25 mouse cellular contexts compared by ENCODE assay signal in the genomic region with DNA sequence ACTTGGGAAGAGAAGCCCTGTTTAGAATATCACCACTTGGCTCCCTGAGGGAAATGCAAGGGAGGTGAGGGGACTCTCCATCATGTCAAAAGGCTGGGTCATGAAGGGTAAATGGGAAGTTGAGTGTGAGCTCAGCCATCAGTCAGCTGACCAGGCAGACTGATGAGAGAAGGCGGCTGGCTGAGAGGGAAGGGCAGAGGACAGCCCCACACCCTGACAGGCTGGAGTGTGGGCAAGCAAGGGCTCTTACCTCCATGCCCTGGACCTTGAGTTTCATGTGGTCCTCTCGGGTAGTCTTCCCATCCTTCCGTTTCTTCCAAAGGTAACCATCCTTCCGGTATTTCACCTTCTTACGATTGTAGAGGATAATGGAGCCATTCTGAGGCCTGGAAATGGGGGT. TPM values are rescaled to one million over a fixed set of nuclear protein-coding genes. Genes with fewer than 3 reads are reported as not detected.
DNase-seq lines count a peak whose midpoint lies in the region; ATAC-seq and TF ChIP-seq lines count a peak whose summit lies in the region.
"Had no signal": no experiment of that assay in that cellular context is flagged by ENCODE, and none has a peak within 500 bp of the region (broad histone marks: within the 10 kb centered on the region; RNA-seq: fewer than 3 reads in every experiment).

No protein-coding gene starts in this region.

- no peak for TF ChIP-seq CTCF in layer of hippocampus, adult 2 months (conservative IDR thresholded peaks at IDR 0.05)
- no peak for TF ChIP-seq CTCF in midbrain, postnatal 0 days (IDR thresholded peaks at IDR 0.05)
- no peak for TF ChIP-seq CTCF in small intestine, adult 2 months (IDR thresholded peaks at IDR 0.05; ENCODE audit: extremely low read depth, insufficient read length, insufficient replicate concordance, low read depth, low read length)

- peaks cover 57% of the 10 kb centered on the region for H3K36me3 ChIP-seq in midbrain, embryonic 10.5 days
- peaks cover 37% of the 10 kb centered on the region for H3K36me3 ChIP-seq in midbrain, postnatal 0 days (ENCODE audit: insufficient read depth, low read length)
- H3K36me3 ChIP-seq in small intestine, adult 2 months (ENCODE audit: control insufficient read depth, insufficient read depth, low read length): peaks cover 59% of the 10 kb centered on the region

- 93% methylated on average over 5 of the region's 5 CpGs for WGBS in midbrain, embryonic 10.5 days
- 94% methylated on average over 5 of the region's 5 CpGs for WGBS in midbrain, postnatal 0 days
- WGBS in small intestine, adult 2 months: 85% methylated on average over 5 of the region's 5 CpGs

- peak; percentile 96 for DNase-seq in heart, adult 11 months
- no peak for DNase-seq in heart, postnatal 10 days
- DNase-seq in layer of hippocampus, adult 2 months (ENCODE audit: low spot score in 2 of 2): no peak
- DNase-seq in layer of hippocampus, adult 9-10 months (ENCODE audit: low spot score): no peak
- DNase-seq in midbrain, embryonic 10.5 days (ENCODE audit: low spot score): no peak
- no peak for DNase-seq in midbrain, postnatal 0 days (ENCODE audit: low spot score)
- DNase-seq in frontal cortex, postnatal 10 days (ENCODE audit: low spot score in 2 of 2): no peak
- DNase-seq: adrenal gland, adult 8-10 months; adrenal gland, postnatal 25 days; cerebellum, adult 18-20 months; cerebellum, adult 9-10 months; cerebellum, postnatal 14 days; forebrain, postnatal 0 days; gastrocnemius, postnatal 25 days; heart, postnatal 14 days; heart, postnatal 4 days had no signal

- peak overlapping the region; percentile 23; the same call in 1 of the 2 replicates for H3K4me3 ChIP-seq in layer of hippocampus, adult 2 months
- no peak overlapping the region for H3K4me3 ChIP-seq in midbrain, embryonic 10.5 days
- H3K4me3 ChIP-seq in midbrain, postnatal 0 days (ENCODE audit: low read depth, low read length): no peak overlapping the region
- H3K4me3 ChIP-seq in small intestine, adult 2 months (ENCODE audit: low read depth, low read length): no peak overlapping the region
- H3K4me3 ChIP-seq: embryonic facial prominence, embryonic 12.5 days; embryonic facial prominence, embryonic 15.5 days; heart, embryonic 12.5 days; heart, embryonic 15.5 days; hindbrain, embryonic 15.5 days had no signal

- peak overlapping the region; percentile 100 for H3K27ac ChIP-seq in layer of hippocampus, adult 2 months
- 0 out of 2 replicates have a peak overlapping the region, but pooled peaks have one; percentile 9 for H3K27ac ChIP-seq in midbrain, embryonic 10.5 days (replicated peaks)
- H3K27ac ChIP-seq in midbrain, postnatal 0 days (ENCODE audit: low read depth, low read length): no peak overlapping the region
- peak overlapping the region; percentile 95 for H3K27ac ChIP-seq in small intestine, adult 2 months (ENCODE audit: insufficient read depth, low read depth, low read length)
- H3K27ac ChIP-seq: embryonic facial prominence, embryonic 12.5 days; embryonic facial prominence, embryonic 15.5 days; heart, embryonic 15.5 days; hindbrain, embryonic 15.5 days had no signal

- H3K9me3 ChIP-seq in midbrain, embryonic 10.5 days (replicated peaks): no peaks in the 10 kb centered on the region
- no peaks in the 10 kb centered on the region for H3K9me3 ChIP-seq in midbrain, postnatal 0 days (ENCODE audit: low read length)
- H3K9me3 ChIP-seq: embryonic facial prominence, embryonic 12.5 days; embryonic facial prominence, embryonic 15.5 days; heart, embryonic 12.5 days; heart, embryonic 15.5 days; hindbrain, embryonic 15.5 days had no signal

- intact Hi-C loops in heart, postnatal 10 days (cut with DNase I): loop anchor here (2.0 kb wide), 1 partner anchor 71 kb away; no protein-coding TSS in a partner anchor

- no peak for ATAC-seq in midbrain, postnatal 0 days (ENCODE audit: low FRiP score)
- ATAC-seq: activated CD4-positive, CD25-positive, alpha-beta regulatory T cell, adult 4 months; forebrain, embryonic 14.5 days; forebrain, postnatal 0 days had no signal

- peaks cover 50% of the 10 kb centered on the region for H3K4me1 ChIP-seq in midbrain, embryonic 10.5 days
- H3K4me1 ChIP-seq in midbrain, postnatal 0 days (ENCODE audit: insufficient read depth, low read length): peaks cover 10% of the 10 kb centered on the region
- H3K4me1 ChIP-seq in small intestine, adult 2 months (ENCODE audit: control insufficient read depth, insufficient read depth, insufficient read length, low read length): peaks cover 31% of the 10 kb centered on the region

- H3K9ac ChIP-seq in midbrain, postnatal 0 days (replicated peaks; ENCODE audit: low read length, poor library complexity, severe bottlenecking): no peak overlapping the region
- H3K9ac ChIP-seq: embryonic facial prominence, embryonic 12.5 days; embryonic facial prominence, embryonic 15.5 days; forebrain, postnatal 0 days; heart, embryonic 12.5 days; heart, embryonic 15.5 days; hindbrain, embryonic 15.5 days had no signal

- no peak for TF ChIP-seq POLR2A in small intestine, adult 2 months (IDR thresholded peaks at IDR 0.05; ENCODE audit: low read depth, low read length)

- H3K27me3 ChIP-seq in midbrain, embryonic 10.5 days (ENCODE audit: low read depth, poor library complexity, severe bottlenecking): no peaks in the 10 kb centered on the region
- H3K27me3 ChIP-seq in midbrain, postnatal 0 days (ENCODE audit: insufficient read depth, low read length): no peaks in the 10 kb centered on the region
- H3K27me3 ChIP-seq in small intestine, adult 2 months (ENCODE audit: control insufficient read depth, insufficient read depth, low read length): no peaks in the 10 kb centered on the region
- H3K27me3 ChIP-seq: embryonic facial prominence, embryonic 12.5 days; embryonic facial prominence, embryonic 15.5 days; heart, embryonic 12.5 days; heart, embryonic 15.5 days; hindbrain, embryonic 15.5 days had no signal

- H3K4me2 ChIP-seq in midbrain, postnatal 0 days (ENCODE audit: low read depth, low read length, poor library complexity, severe bottlenecking): no peak overlapping the region
- H3K4me2 ChIP-seq: embryonic facial prominence, embryonic 12.5 days; embryonic facial prominence, embryonic 15.5 days; heart, embryonic 12.5 days; heart, embryonic 15.5 days; hindbrain, embryonic 15.5 days had no signal

RNA-seq across cellular contexts. Expression of gene Camta2, which starts 4.3 kb away (rescaled TPM):
- 10 to 100 TPM; 31.2 to 32.8 TPM for total RNA-seq in heart, postnatal 10 days (2021)
- 100 to 1,000 TPM; 387 to 403 TPM for total RNA-seq in layer of hippocampus, adult 2 months (2021)
- polyA plus RNA-seq in midbrain, embryonic 10.5 days (2016; fragmentation: Nextera tagmentation; extraction: Ambion mirVana): 9.8 and 12.4 TPM in 2 replicates
- total RNA-seq in midbrain, postnatal 0 days (2014; rRNA removed): 20.3 and 24.0 TPM in 2 replicates
- polyA plus RNA-seq in midbrain, postnatal 0 days (2015; fragmentation: Nextera tagmentation; extraction: Ambion mirVana): 23.6 and 24.5 TPM in 2 replicates
- polyA plus RNA-seq in small intestine, adult 2 months (2012; rRNA removed): 27.7 and 66.7 TPM in 2 replicates

RNA-seq across cellular contexts. Expression of gene Spag7, which starts 14.4 kb away (rescaled TPM):
- 10 to 100 TPM; 86.0 to 88.2 TPM for total RNA-seq in heart, postnatal 10 days (2021)
- 10 to 100 TPM; 50.8 to 54.7 TPM for total RNA-seq in layer of hippocampus, adult 2 months (2021)
- 186 TPM in 2 replicates for polyA plus RNA-seq in midbrain, embryonic 10.5 days (2016; fragmentation: Nextera tagmentation; extraction: Ambion mirVana)
- total RNA-seq in midbrain, postnatal 0 days (2014; rRNA removed): 41.9 and 45.3 TPM in 2 replicates
- 125 and 131 TPM in 2 replicates for polyA plus RNA-seq in midbrain, postnatal 0 days (2015; fragmentation: Nextera tagmentation; extraction: Ambion mirVana)
- 21.0 and 36.6 TPM in 2 replicates for polyA plus RNA-seq in small intestine, adult 2 months (2012; rRNA removed)

RNA-seq across cellular contexts. Expression of gene Inca1, which starts 16.3 kb away (rescaled TPM):
- 1 to 10 TPM; 2.6 to 3.0 TPM for total RNA-seq in heart, postnatal 10 days (2021)
- total RNA-seq in layer of hippocampus, adult 2 months (2021): 1 to 10 TPM; 2.9 to 5.0 TPM
- polyA plus RNA-seq in midbrain, embryonic 10.5 days (2016; fragmentation: Nextera tagmentation; extraction: Ambion mirVana): 1.00 and 1.3 TPM in 2 replicates
- total RNA-seq in midbrain, postnatal 0 days (2014; rRNA removed): 1.7 and 4.8 TPM in 2 replicates
- 2.1 and 2.2 TPM in 2 replicates for polyA plus RNA-seq in midbrain, postnatal 0 days (2015; fragmentation: Nextera tagmentation; extraction: Ambion mirVana)
- polyA plus RNA-seq in small intestine, adult 2 months (2012; rRNA removed): 0.38 and 0.79 TPM in 2 replicates
- total RNA-seq: granulocyte monocyte progenitor cell, adult 5-6 weeks had no signal

RNA-seq across cellular contexts. Expression of gene Kif1c, which starts 16.7 kb away (rescaled TPM):
- 100 to 1,000 TPM; 279 to 286 TPM for total RNA-seq in heart, postnatal 10 days (2021)
- total RNA-seq in layer of hippocampus, adult 2 months (2021): 10 to 100 TPM; 76.5 to 89.8 TPM
- polyA plus RNA-seq in midbrain, embryonic 10.5 days (2016; fragmentation: Nextera tagmentation; extraction: Ambion mirVana): 1.8 and 2.0 TPM in 2 replicates
- total RNA-seq in midbrain, postnatal 0 days (2014; rRNA removed): 30.9 and 31.7 TPM in 2 replicates
- 1.6 and 1.9 TPM in 2 replicates for polyA plus RNA-seq in midbrain, postnatal 0 days (2015; fragmentation: Nextera tagmentation; extraction: Ambion mirVana)
- 33.9 and 87.1 TPM in 2 replicates for polyA plus RNA-seq in small intestine, adult 2 months (2012; rRNA removed)

RNA-seq across cellular contexts. Expression of gene Eno3, which starts 26.6 kb away (rescaled TPM):
- total RNA-seq in heart, postnatal 10 days (2021): 1,000 to 10,000 TPM; 1,599 to 1,711 TPM
- 1 to 10 TPM; 6.6 to 7.9 TPM for total RNA-seq in layer of hippocampus, adult 2 months (2021)
- polyA plus RNA-seq in midbrain, embryonic 10.5 days (2016; fragmentation: Nextera tagmentation; extraction: Ambion mirVana): 22.6 and 32.8 TPM in 2 replicates
- 7.2 and 9.9 TPM in 2 replicates for total RNA-seq in midbrain, postnatal 0 days (2014; rRNA removed)
- 5.8 and 7.6 TPM in 2 replicates for polyA plus RNA-seq in midbrain, postnatal 0 days (2015; fragmentation: Nextera tagmentation; extraction: Ambion mirVana)
- 3.3 and 12.7 TPM in 2 replicates for polyA plus RNA-seq in small intestine, adult 2 months (2012; rRNA removed)

Comparison
In these comparisons a context has a peak if more than half of its experiments do, and no peak if none do; other contexts are left out.
1. RNA of gene Camta2, which starts 4.3 kb away (total RNA-seq): 387 to 403 TPM in layer of hippocampus, adult 2 months; 31.2 to 32.8 TPM in heart, postnatal 10 days and 20.3 to 24.0 TPM in midbrain, postnatal 0 days; every median in the first group is over 10 times any median in the second.